Mouse (Mus musculus) kidney, adult 2 months (tissue): ENCODE measurements around the gene Lama2.

Experiments
- CTCF ChIP-seq: fragments of 200-500 bp; conservative IDR thresholded peaks from 2 replicates; pipeline ENCODE4 v1.5.1; 2011; ENCODE audit warnings: low read depth, mild to moderate bottlenecking, control low read depth, low read length, moderate library complexity, mixed read lengths; ENCODE audit not compliant: insufficient read depth, insufficient read length
- POLR2A ChIP-seq: fragments of 200-500 bp; IDR thresholded peaks from one replicate; pipeline ENCODE4 v1.6.1; 2011; ENCODE audit warnings: low read depth, low read length, control low read depth

DNA sequence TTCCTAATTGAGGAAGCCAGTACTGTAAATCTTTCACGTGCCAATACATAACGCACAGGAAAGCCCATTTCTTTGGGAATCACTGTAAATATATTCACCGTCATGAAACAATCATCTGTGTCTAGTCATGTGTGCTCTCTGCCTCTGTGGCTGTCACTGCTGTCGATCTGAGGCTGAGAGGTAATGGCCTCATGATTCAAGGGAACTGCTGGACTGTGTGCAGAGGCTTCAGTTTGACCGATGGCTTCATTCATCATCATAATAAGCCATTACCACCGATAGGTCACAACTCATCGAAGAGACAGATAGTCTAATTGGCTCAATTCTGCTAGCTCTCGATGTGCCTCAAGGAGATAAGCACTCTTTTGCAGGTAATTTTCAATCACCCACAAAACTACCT, 312.1 kb downstream of the Lama2 start:
- no peak for TF ChIP-seq CTCF
- no peak for TF ChIP-seq POLR2A
